Mouse (Mus musculus) Patski (cell line): ENCODE results near the gene Spi1. TPM values are rescaled to one million over a fixed set of nuclear protein-coding genes. Genes with fewer than 3 reads are reported as not detected.

Source experiments
- ATAC-seq: fragments of 100-300 bp; one replicate; pipeline ENCODE4 v1.8.0; 2021
- CTCF ChIA-PET: fragments of 350-600 bp; sonication (Branson Sonifier 250); formaldehyde crosslinking; loops from one replicate; lab custom pipeline; 2022; ENCODE audit warnings: inconsistent platforms; lab: Charles Lee
- POLR2A ChIA-PET: fragments of 350-600 bp; sonication (Branson Sonifier 250); formaldehyde crosslinking; loops from one replicate; lab custom pipeline; 2022; ENCODE audit warnings: antibody characterized with exemption, inconsistent platforms; lab: Charles Lee
- DNase-seq: peaks from one replicate; pipeline ENCODE4 v3.0.0-alpha.2; 2011; ENCODE audit warnings: low read depth, low spot score
- H3K27me3 ChIP-seq: fragments of 371-371 bp; one replicate; pipeline ENCODE4 v1.5.1; 2021
- CTCF ChIP-seq: fragments of 100-300 bp; IDR thresholded peaks from one replicate; pipeline ENCODE4 v1.5.1; 2021
- in situ Hi-C: fragments of 300-500 bp; cut with MboI; formaldehyde crosslinking; loops from 3 replicates; pipeline ENCODE4 v1.11.1; 2018; ENCODE audit warnings: low pct_unique_long_range_greater_than_20kb, mixed read lengths
- polyA plus RNA-seq: library from polyadenylated mRNA; unstranded; gene quantifications from one replicate; pipeline ENCODE4 v1.2.3, GENCODE M21; 2021

The Spi1 gene
- polyA plus RNA-seq, 1 experiment from 2014 or later = 1.1 TPM

GRCm38 (mm10) chr2:91064211-91064610 is 18.0 kb upstream of the Spi1 start:
- DNase-seq (no peak), ATAC-seq (no peak)
- POLR2A ChIA-PET = interaction anchor here (0.9 to 1.4 kb wide), 2 partner anchors 10 to 159 kb away, joined by 3 read pairs; partner anchors contain the start of gene Psmc3
- in situ Hi-C loops = loop anchor here (5.0 kb wide), 1 partner anchor 202 kb away; no protein-coding TSS in a partner anchor
- TF ChIP-seq CTCF = no peak
- CTCF ChIA-PET = interaction anchor here (1.0 kb wide), 1 partner anchor 20 kb away, joined by 3 read pairs; no protein-coding TSS in a partner anchor
- no peaks in the 10 kb centered on the region for H3K27me3 ChIP-seq

- no peak for TF ChIP-seq CTCF
- POLR2A ChIA-PET = interaction anchor here (0.6 kb wide), 1 partner anchor 38 kb away, joined by 7 read pairs; no protein-coding TSS in a partner anchor
- CTCF ChIA-PET = interaction anchor here (0.8 to 1.8 kb wide), 5 partner anchors 8 to 199 kb away, joined by 3 to 5 read pairs (median 4); partner anchors contain the start of gene Mybpc3
- in situ Hi-C loops = no loop called here
- ATAC-seq (no peak), DNase-seq (no peak)
- H3K27me3 ChIP-seq = no peaks in the 10 kb centered on the region
Measured at GRCm38 (mm10) chr2:91065544-91065943, 16.6 kb upstream of the Spi1 start.

- CTCF ChIA-PET = interaction anchor here (1.0 to 1.8 kb wide), 4 partner anchors 9 to 200 kb away, joined by 3 to 5 read pairs (median 4); no protein-coding TSS in a partner anchor
- H3K27me3 ChIP-seq = no peaks in the 10 kb centered on the region
- POLR2A ChIA-PET = no interaction called here
- in situ Hi-C loops = no loop called here
- DNase-seq (no peak), ATAC-seq (no peak)
- no peak for TF ChIP-seq CTCF
Measured at GRCm38 (mm10) chr2:91066455-91066854, 15.7 kb upstream of the Spi1 start.

GRCm38 (mm10) chr2:91068162-91068871 is 13.9 kb upstream of the Spi1 start:
- in situ Hi-C loops = no loop called here
- POLR2A ChIA-PET = interaction anchor here (0.6 to 2.0 kb wide), 4 partner anchors 8 to 202 kb away, joined by 3 to 11 read pairs (median 3); no protein-coding TSS in a partner anchor
- no peak for TF ChIP-seq CTCF
- no peak for DNase-seq
- no peak for ATAC-seq
- CTCF ChIA-PET = interaction anchor here (1.6 to 2.9 kb wide), 2 partner anchors 27 to 202 kb away, joined by 3 to 10 read pairs; no protein-coding TSS in a partner anchor
- H3K27me3 ChIP-seq = no peaks in the 10 kb centered on the region

GRCm38 (mm10) chr2:91068872-91069165 is 13.4 kb upstream of the Spi1 start:
- ChIA-PET CTCF (interaction anchor here (1.6 to 2.9 kb wide), 2 partner anchors 27 to 202 kb away, joined by 3 to 10 read pairs; no protein-coding TSS in a partner anchor), POLR2A (interaction anchor here (0.9 to 2.0 kb wide), 3 partner anchors 9 to 203 kb away, joined by 3 to 11 read pairs (median 3); no protein-coding TSS in a partner anchor)
- ATAC-seq (peak; percentile 28), DNase-seq (no peak)
- in situ Hi-C loops = no loop called here
- H3K27me3 ChIP-seq = no peaks in the 10 kb centered on the region
- TF ChIP-seq CTCF = no peak

- CTCF ChIA-PET = interaction anchor here (1.1 to 2.9 kb wide), 6 partner anchors 19 to 203 kb away, joined by 3 to 10 read pairs (median 4); no protein-coding TSS in a partner anchor
- ATAC-seq = no peak
- in situ Hi-C loops = no loop called here
Measured at GRCm38 (mm10) chr2:91069306-91070000, 12.7 kb upstream of the Spi1 start.

GRCm38 (mm10) chr2:91070076-91070800 is 12.0 kb upstream of the Spi1 start, which contains the start of gene Slc39a13:
Slc39a13 (minus strand) TSS chr2:91070417.
- CTCF ChIA-PET = interaction anchor here (1.1 to 2.9 kb wide), 12 partner anchors 15 to 204 kb away, joined by 3 to 10 read pairs (median 6); no protein-coding TSS in a partner anchor
- no peak for DNase-seq
- POLR2A ChIA-PET = interaction anchor here (1.6 to 2.0 kb wide), 3 partner anchors 8 to 38 kb away, joined by 4 to 11 read pairs (median 5); no protein-coding TSS in a partner anchor
- in situ Hi-C loops = loop anchor here (5.0 kb wide), 1 partner anchor 37 kb away; no protein-coding TSS in a partner anchor
- peak; percentile 75 for ATAC-seq
- H3K27me3 ChIP-seq = no peaks in the 10 kb centered on the region
- no peak for TF ChIP-seq CTCF

More at GRCm38 (mm10) chr2:91069306-91070000, 12.7 kb upstream of the Spi1 start:
- no peak for TF ChIP-seq CTCF
- DNase-seq = no peak
- no peaks in the 10 kb centered on the region for H3K27me3 ChIP-seq
- POLR2A ChIA-PET = interaction anchor here (0.9 to 2.0 kb wide), 5 partner anchors 8 to 203 kb away, joined by 3 to 11 read pairs (median 4); no protein-coding TSS in a partner anchor

- no peaks in the 10 kb centered on the region for H3K27me3 ChIP-seq
- CTCF ChIA-PET = interaction anchor here (1.2 to 2.9 kb wide), 10 partner anchors 14 to 204 kb away, joined by 3 to 10 read pairs (median 7); no protein-coding TSS in a partner anchor
- DNase-seq (no peak), ATAC-seq (no peak)
- in situ Hi-C loops = loop anchor here (5.0 kb wide), 1 partner anchor 36 kb away; no protein-coding TSS in a partner anchor
- POLR2A ChIA-PET = interaction anchor here (1.6 to 2.0 kb wide), 2 partner anchors 9 to 37 kb away, joined by 4 to 5 read pairs; no protein-coding TSS in a partner anchor
- no peak for TF ChIP-seq CTCF
Measured at GRCm38 (mm10) chr2:91071059-91071458, 11.1 kb upstream of the Spi1 start.

- no peaks in the 10 kb centered on the region for H3K27me3 ChIP-seq
- CTCF ChIA-PET = no interaction called here
- no peak for TF ChIP-seq CTCF
- in situ Hi-C loops = loop anchor here (5.0 kb wide), 1 partner anchor 35 kb away; no protein-coding TSS in a partner anchor
- ATAC-seq (no peak), DNase-seq (no peak)
- POLR2A ChIA-PET = no interaction called here
Measured at GRCm38 (mm10) chr2:91072092-91072491, 10.1 kb upstream of the Spi1 start.
